Mouse (Mus musculus): ENCODE measurements around the gene Pwwp2a. TPM values are rescaled to one million over a fixed set of nuclear protein-coding genes. Genes with fewer than 3 reads are reported as not detected.

Pwwp2a gene
- total RNA-seq (2015; ENCODE audit: low replicate concordance) (24.0 and 27.1 TPM in 2 replicates), total RNA-seq (2017; ENCODE audit: low replicate concordance) (26.1 and 31.7 TPM in 2 replicates)

GRCm38 (mm10) chr11:43681472-43682414, at the start of gene Pwwp2a:
Gene Pwwp2a (plus strand): TSS chr11:43681998.
- ATAC-seq (replicated peaks; ENCODE audit: low FRiP score, poor library complexity, severe bottlenecking): peak; percentile 97

GRCm38 (mm10) chr11:43632566-43632965, 49.2 kb upstream of the Pwwp2a start:
- ATAC-seq (replicated peaks; ENCODE audit: low FRiP score, poor library complexity, severe bottlenecking): no peak

GRCm38 (mm10) chr11:43633165-43633564, 48.6 kb upstream of the Pwwp2a start:
- ATAC-seq (replicated peaks; ENCODE audit: low FRiP score, poor library complexity, severe bottlenecking): no peak

GRCm38 (mm10) chr11:43633658-43634401, 48.0 kb upstream of the Pwwp2a start:
- no peak for ATAC-seq (replicated peaks; ENCODE audit: low FRiP score, poor library complexity, severe bottlenecking)

- no peak for ATAC-seq (replicated peaks; ENCODE audit: low FRiP score, poor library complexity, severe bottlenecking)
These were observed 45.0 kb upstream of the Pwwp2a start for GRCm38 (mm10) chr11:43636761-43637160.

- ATAC-seq (replicated peaks; ENCODE audit: low FRiP score, poor library complexity, severe bottlenecking): no peak
These were observed 43.3 kb upstream of the Pwwp2a start for GRCm38 (mm10) chr11:43638486-43638885.

- ATAC-seq (replicated peaks; ENCODE audit: low FRiP score, poor library complexity, severe bottlenecking): no peak
These were observed 38.6 kb upstream of the Pwwp2a start for GRCm38 (mm10) chr11:43643180-43643591.

- no peak for ATAC-seq (replicated peaks; ENCODE audit: low FRiP score, poor library complexity, severe bottlenecking)
These were observed 36.5 kb upstream of the Pwwp2a start for GRCm38 (mm10) chr11:43645286-43645685.

- ATAC-seq (replicated peaks; ENCODE audit: low FRiP score, poor library complexity, severe bottlenecking): no peak
These were observed 28.7 kb upstream of the Pwwp2a start for GRCm38 (mm10) chr11:43653051-43653475.

GRCm38 (mm10) chr11:43656464-43656863, 25.3 kb upstream of the Pwwp2a start:
- no peak for ATAC-seq (replicated peaks; ENCODE audit: low FRiP score, poor library complexity, severe bottlenecking)

GRCm38 (mm10) chr11:43658010-43658409, 23.8 kb upstream of the Pwwp2a start:
- no peak for ATAC-seq (replicated peaks; ENCODE audit: low FRiP score, poor library complexity, severe bottlenecking)

- no peak for ATAC-seq (replicated peaks; ENCODE audit: low FRiP score, poor library complexity, severe bottlenecking)
These were observed 14.6 kb upstream of the Pwwp2a start for GRCm38 (mm10) chr11:43667038-43667745.

- peak; percentile 40 for ATAC-seq (replicated peaks; ENCODE audit: low FRiP score, poor library complexity, severe bottlenecking)
These were observed 818 bp downstream of the Pwwp2a start for GRCm38 (mm10) chr11:43682415-43683217.

- ATAC-seq (replicated peaks; ENCODE audit: low FRiP score, poor library complexity, severe bottlenecking): no peak
These were observed 7.1 kb downstream of the Pwwp2a start for GRCm38 (mm10) chr11:43688850-43689249.

- no peak for ATAC-seq (replicated peaks; ENCODE audit: low FRiP score, poor library complexity, severe bottlenecking)
These were observed 14.8 kb downstream of the Pwwp2a start for GRCm38 (mm10) chr11:43696623-43697022.

GRCm38 (mm10) chr11:43698621-43699020, 16.8 kb downstream of the Pwwp2a start:
- no peak for ATAC-seq (replicated peaks; ENCODE audit: low FRiP score, poor library complexity, severe bottlenecking)

GRCm38 (mm10) chr11:43700291-43700690, 18.5 kb downstream of the Pwwp2a start:
- ATAC-seq (replicated peaks; ENCODE audit: low FRiP score, poor library complexity, severe bottlenecking): no peak

- no peak for ATAC-seq (replicated peaks; ENCODE audit: low FRiP score, poor library complexity, severe bottlenecking)
These were observed 21.8 kb downstream of the Pwwp2a start for GRCm38 (mm10) chr11:43703552-43703951.

- ATAC-seq (replicated peaks; ENCODE audit: low FRiP score, poor library complexity, severe bottlenecking): no peak
These were observed 24.0 kb downstream of the Pwwp2a start for GRCm38 (mm10) chr11:43705751-43706150.

Data from erythroblast, adult 5-6 weeks (primary cell).